Comparison of ENCODE assay signal across 26 mouse cellular contexts in the genomic region with DNA sequence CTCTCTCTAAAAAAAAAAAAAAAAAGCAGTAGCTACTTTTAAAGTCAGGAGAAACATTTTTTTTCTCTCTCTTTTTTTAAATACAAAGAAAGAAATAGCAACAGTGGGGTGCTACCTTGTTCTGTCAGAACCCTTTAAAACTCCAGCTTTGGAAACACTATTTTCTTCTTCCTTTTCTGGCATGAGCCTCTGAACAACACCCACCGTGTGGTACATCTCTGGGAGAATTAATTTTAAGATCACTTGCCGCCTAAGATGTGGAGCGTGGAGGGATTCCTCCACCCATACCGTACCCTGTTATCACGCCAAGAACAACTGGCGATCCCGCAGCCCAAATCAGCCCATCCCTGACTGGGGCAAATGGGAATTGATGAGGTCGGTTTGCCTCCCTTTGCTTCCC. TPM values are rescaled to one million over a fixed set of nuclear protein-coding genes. Genes with fewer than 3 reads are reported as not detected.
DNase-seq lines count a peak whose midpoint lies in the region; ATAC-seq lines count a peak whose summit lies in the region.
"Had no signal": no experiment of that assay in that cellular context is flagged by ENCODE, and none has a peak within 500 bp of the region (broad histone marks: within the 10 kb centered on the region; RNA-seq: fewer than 3 reads in every experiment).

No protein-coding gene starts in this region.

- intact Hi-C loops in left cerebral cortex, postnatal 4 days (cut with DNase I): no loop called here
- intact Hi-C loops in left cerebral cortex, postnatal 25 days (cut with DNase I): loop anchor here (2.0 kb wide), 1 partner anchor 63 kb away; no protein-coding TSS in a partner anchor

- no peak for DNase-seq in frontal cortex, postnatal 25 days (ENCODE audit: low spot score in 2 of 2)
- DNase-seq in left cerebral cortex, adult 11 months (ENCODE audit: low spot score): peak; percentile 5
- DNase-seq in left cerebral cortex, postnatal 4 days: no peak
- peak; percentile 65 for DNase-seq in brain, adult 2 months (ENCODE audit: low read depth, low spot score)
- peak; percentile 26 to 84 for DNase-seq in left cerebral cortex, postnatal 25 days (ENCODE audit: low spot score in 2 of 2)
- DNase-seq in yolk sac, embryonic 10.5 days (ENCODE audit: low spot score): no peak
- DNase-seq in urinary bladder, postnatal 14 days (ENCODE audit: low spot score): no peak
- DNase-seq: adrenal gland, postnatal 10 days; adrenal gland, postnatal 36 days; cerebellum, adult 11 months; cerebellum, adult 2 months; cerebellum, adult 9-11 months; cerebellum, postnatal 25 days; embryo, embryonic 11 days; gastrocnemius, postnatal 25 days; heart, adult 18-20 months; heart, postnatal 10 days; heart, postnatal 36 days had no signal

- peak; percentile 88 for ATAC-seq in frontal cortex, adult (ENCODE audit: low TSS enrichment)
- ATAC-seq: forebrain, embryonic 15.5 days; hindbrain, embryonic 16.5 days; Patski had no signal

RNA-seq across cellular contexts. Expression of a gene that starts 42.2 kb away (rescaled TPM):
- under 1 TPM; 0.22 to 0.38 TPM for total RNA-seq in left cerebral cortex, postnatal 4 days (2021)
- under 1 TPM; 0.07 to 0.23 TPM for total RNA-seq in left cerebral cortex, postnatal 25 days (2021)
- total RNA-seq: adrenal gland, adult 18-20 months; adrenal gland, postnatal 10 days; adrenal gland, postnatal 36 days; CH12.LX; common myeloid progenitor, adult 5-6 weeks; gastrocnemius, adult 8-10 months; gastrocnemius, postnatal 25 days; heart, adult 18-20 months; heart, postnatal 10 days; heart, postnatal 36 days had no signal

RNA-seq across cellular contexts. Expression of a gene that starts 59.5 kb away (rescaled TPM):
- total RNA-seq in left cerebral cortex, postnatal 4 days (2021): 1 to 10 TPM; 3.0 TPM
- total RNA-seq in left cerebral cortex, postnatal 25 days (2021): 1 to 10 TPM; 4.4 to 6.6 TPM
- total RNA-seq: CH12.LX had no signal

Comparison
In these comparisons a context has a peak if more than half of its experiments do, and no peak if none do; other contexts are left out.
1. DNase-seq: peak in left cerebral cortex, adult 11 months (single experiment), brain, adult 2 months (single experiment) and left cerebral cortex, postnatal 25 days (2 of 2); none in frontal cortex, postnatal 25 days (0 of 2), left cerebral cortex, postnatal 4 days (single experiment), yolk sac, embryonic 10.5 days (single experiment) and urinary bladder, postnatal 14 days (single experiment).